Mouse (Mus musculus) CD4-positive, CD25-positive, alpha-beta regulatory T cell, adult 4 months (primary cell): ENCODE results near the gene 2810004N23Rik. TPM values are rescaled to one million over a fixed set of nuclear protein-coding genes. Genes with fewer than 3 reads are reported as not detected.

ENCODE experiments used
- polyA plus RNA-seq, 2 experiments: library from polyadenylated mRNA; unstranded; fragments of 100-300 nt; shearing (Covaris generic); gene quantifications; one replicate each; pipeline ENCODE4 v1.2.1; 2017

Gene 2810004N23Rik
- polyA plus RNA-seq, 2 experiments from 2014 or later = 30.0 to 43.0 TPM

Other genes with a start within 250 kb of the 2810004N23Rik start
- gene 2310022B05Rik, start 199.8 kb downstream of the 2810004N23Rik start, polyA plus RNA-seq = under 1 TPM; 0.70 to 0.94 TPM
- 10 to 100 TPM; 32.1 to 32.6 TPM for gene Ttc13, start 141.1 kb downstream of the 2810004N23Rik start, polyA plus RNA-seq
- 10 to 100 TPM; 13.1 to 18.7 TPM for gene Arv1, start 141.0 kb downstream of the 2810004N23Rik start, polyA plus RNA-seq
- gene Fam89a, start 111.3 kb downstream of the 2810004N23Rik start, polyA plus RNA-seq = under 1 TPM; 0.73 to 0.80 TPM
- gene Trim67, start 70.0 kb downstream of the 2810004N23Rik start, polyA plus RNA-seq = not detected
- gene Gnpat, start 87 bp downstream of the 2810004N23Rik start, polyA plus RNA-seq = 10 to 100 TPM; 43.0 to 54.7 TPM
- 1 to 10 TPM; 8.2 to 8.3 TPM for gene Exoc8, start 34.6 kb upstream of the 2810004N23Rik start, polyA plus RNA-seq
- 1 to 10 TPM; 7.6 to 9.3 TPM for gene Sprtn, start 34.8 kb upstream of the 2810004N23Rik start, polyA plus RNA-seq
- 10 to 100 TPM; 11.0 to 13.7 TPM for gene Egln1, start 86.2 kb upstream of the 2810004N23Rik start, polyA plus RNA-seq
- gene Tsnax, start 149.9 kb upstream of the 2810004N23Rik start, polyA plus RNA-seq = 10 to 100 TPM; 68.3 to 82.6 TPM
- gene Disc1, start 191.1 kb upstream of the 2810004N23Rik start, polyA plus RNA-seq = under 1 TPM in 1 of 2 experiments, not detected in 1; 0.19 TPM